Mouse (Mus musculus) kidney, adult 18-20 months (tissue): ENCODE data around the gene Hist1h2bh.
A peak's percentile ranks its signal among the peaks of the same experiment; 100 is the strongest.
"Not testable (repeated sequence)": the region's sequence is repeated elsewhere in the genome, so short reads cannot be mapped to it uniquely, and the experiment has no call there.

Experiments
- DNase-seq: peaks from one replicate; pipeline ENCODE4 v3.0.0; 2021

Hist1h2bh gene

DNA sequence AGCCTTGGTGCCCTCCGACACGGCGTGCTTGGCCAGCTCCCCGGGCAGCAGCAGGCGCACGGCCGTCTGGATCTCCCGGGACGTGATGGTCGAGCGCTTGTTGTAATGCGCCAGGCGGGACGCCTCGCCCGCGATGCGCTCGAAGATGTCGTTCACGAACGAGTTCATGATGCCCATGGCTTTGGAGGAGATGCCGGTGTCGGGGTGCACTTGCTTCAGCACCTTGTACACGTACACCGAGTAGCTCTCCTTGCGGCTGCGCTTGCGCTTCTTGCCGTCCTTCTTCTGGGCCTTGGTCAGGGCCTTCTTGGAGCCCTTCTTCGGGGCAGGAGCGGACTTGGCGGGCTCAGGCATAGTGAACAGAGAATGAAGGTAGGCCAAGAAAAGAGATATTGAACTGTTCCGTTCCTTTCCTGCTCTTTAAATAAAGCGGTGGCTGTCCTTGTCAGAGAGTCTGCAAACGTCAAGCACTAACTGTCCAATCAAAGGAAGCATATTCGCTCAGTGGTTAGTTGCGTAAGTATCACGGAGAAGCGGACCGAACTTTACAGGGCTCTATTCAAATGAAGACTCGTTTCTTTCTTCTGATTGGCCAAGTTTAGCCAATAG lies at the start of gene Hist1h2bh:
Hist1h2bh (minus strand) TSS at position 394 of the 609 bp plus-strand sequence.
- DNase-seq = peak; percentile 55

DNA sequence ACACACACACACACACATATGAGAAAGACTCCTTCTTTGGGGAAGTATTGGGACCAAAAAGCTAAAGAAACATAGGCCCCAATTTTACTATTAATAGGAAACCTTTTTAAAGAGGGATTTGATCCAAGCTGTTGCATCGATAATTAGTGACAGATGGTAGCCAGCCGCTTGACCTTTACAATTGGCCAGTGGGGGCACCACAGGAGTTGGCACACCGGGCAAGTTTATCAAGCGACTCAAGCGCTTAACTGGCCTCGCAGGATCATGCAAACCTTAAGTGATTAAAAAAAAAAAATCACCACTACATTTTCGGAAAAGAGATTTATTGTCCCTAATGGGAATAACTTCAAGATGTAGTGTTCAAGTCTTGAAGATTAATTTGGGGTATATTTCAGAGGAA lies 49.4 kb upstream of the Hist1h2bh start:
- DNase-seq = no peak

DNA sequence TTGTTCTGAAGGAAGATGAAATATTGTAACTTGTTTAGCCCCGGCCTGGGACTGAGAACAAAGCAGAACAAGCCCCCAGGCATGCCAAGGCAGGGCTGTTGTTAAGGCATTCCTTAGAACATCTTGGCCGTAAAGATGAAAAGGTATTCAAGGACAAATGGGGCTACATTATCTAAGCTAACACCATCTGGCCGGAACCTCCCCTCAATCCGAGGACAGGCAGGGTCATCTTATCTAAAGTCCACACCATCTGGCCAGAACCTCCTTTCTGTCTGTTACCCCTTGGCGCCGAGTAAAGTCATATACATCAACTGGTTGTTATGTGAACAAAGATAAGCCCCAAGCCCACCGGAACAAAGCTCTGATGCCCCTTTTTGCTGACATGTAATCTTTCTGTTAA lies 48.7 kb upstream of the Hist1h2bh start:
- not testable (repeated sequence) for DNase-seq

DNA sequence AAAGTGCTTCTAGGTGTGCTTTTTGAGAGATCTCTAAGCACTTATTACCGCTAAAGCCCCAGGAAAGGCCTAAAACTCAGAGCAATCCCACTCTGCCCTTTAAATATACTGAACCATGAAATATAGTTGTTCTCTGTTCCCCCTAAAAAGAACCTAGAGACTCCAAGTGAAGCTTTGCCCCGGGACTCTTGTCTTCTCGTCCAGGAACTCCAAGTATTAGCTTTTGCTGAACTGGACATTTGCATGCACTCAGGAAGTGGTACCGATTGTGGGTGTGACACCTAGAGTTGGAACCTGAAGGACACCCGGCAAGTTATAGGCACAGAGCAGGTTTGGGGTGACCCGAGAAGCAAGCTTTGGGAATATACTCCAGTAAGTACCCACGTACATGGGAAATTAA lies 48.0 kb upstream of the Hist1h2bh start:
- DNase-seq = no peak

DNA sequence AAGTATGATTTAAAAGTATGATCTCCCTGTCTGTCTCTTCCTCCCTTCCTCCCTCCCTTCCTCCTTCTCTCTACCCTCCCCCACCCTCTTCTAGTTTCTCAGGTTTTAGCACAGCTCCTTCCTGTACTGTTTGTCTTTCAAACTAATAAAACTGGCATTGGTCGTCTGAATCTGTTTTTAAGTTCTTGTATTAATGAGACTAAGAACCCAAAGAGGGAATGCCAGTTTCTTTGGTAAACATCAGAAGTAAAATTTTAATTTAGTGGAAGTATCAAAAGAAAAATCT lies 43.7 kb upstream of the Hist1h2bh start:
- no peak for DNase-seq

DNA sequence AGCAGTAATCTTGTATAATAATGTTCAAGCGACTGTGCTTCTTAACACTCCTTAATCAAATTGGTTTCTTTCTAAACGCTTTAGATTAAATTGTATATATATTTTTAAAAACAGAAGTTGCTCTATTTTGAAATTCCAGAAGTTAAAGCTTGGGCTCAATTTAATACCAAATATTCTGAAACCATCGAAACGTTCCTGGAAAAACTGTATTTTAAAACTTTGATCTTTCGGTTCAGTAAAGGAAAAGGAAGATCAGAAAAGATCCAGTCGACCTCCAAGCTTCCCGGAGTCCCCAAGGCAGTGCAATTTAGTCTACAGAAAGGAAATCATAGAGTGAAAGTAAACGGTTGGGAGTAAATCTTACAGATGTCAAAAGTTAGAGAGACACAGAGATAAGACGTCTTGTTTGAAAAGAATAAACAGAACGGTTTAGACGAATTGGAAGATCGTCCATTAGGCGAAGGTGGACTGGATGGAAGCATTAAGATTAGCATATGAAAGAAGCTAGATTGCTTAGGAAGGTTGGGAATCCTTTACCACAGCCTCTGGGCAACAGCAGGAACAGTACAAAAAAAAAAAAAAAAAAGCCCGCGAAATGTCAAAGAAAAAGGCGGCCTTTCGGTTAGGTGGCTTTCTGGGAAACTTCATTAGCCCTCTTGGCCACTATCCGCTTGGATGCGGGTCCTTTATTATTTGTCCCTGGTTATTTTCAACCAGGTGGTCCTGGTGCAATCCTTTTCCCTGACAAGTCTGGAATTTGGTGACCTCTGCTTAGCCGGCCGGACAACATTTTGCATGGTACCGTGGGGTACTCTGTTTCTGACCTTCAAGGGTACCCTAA lies 43.1 kb upstream of the Hist1h2bh start:
- DNase-seq = no peak

DNA sequence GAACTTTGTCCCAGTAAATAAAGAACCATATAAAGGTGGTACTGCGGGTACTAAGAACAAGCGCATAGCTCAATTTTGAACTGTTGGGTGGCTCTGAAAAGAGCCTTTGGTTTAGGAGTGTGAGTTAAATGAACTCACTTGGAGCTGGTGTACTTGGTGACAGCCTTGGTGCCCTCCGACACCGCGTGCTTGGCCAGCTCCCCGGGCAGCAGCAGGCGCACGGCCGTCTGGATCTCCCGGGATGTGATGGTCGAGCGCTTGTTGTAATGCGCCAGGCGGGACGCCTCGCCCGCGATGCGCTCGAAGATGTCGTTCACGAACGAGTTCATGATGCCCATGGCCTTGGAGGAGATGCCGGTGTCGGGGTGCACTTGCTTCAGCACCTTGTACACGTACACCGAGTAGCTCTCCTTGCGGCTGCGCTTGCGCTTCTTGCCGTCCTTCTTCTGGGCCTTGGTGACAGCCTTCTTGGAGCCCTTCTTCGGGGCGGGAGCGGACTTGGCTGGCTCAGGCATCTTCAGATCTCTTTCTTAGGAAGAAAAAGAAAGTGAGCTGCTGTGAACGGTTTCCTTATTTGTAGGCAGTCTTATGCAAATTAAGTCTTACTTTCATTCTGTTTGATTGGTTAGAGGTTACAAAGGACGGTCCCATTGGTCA lies 42.4 kb upstream of the Hist1h2bh start:
- DNase-seq = peak; percentile 65

DNA sequence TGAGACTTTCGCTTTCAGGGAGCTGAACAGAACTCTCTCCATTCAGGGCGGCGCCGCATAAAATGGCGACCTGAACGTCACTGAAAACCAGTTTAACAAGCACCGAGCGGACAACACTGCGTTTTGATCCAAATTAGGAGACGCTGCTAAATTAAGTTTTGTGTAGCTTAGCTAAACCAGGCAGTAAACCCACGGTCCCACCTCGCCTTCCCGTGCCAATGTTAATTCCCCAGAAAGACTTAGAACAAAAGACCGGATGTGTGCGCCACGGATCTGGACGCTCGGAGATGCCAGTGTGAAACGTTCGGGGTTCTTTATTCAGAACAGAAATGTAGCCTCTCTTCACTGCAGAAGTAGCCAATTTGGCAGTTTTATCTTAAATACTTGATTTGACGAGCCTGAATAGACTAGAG lies 41.8 kb upstream of the Hist1h2bh start:
- peak; percentile 68 for DNase-seq

DNA sequence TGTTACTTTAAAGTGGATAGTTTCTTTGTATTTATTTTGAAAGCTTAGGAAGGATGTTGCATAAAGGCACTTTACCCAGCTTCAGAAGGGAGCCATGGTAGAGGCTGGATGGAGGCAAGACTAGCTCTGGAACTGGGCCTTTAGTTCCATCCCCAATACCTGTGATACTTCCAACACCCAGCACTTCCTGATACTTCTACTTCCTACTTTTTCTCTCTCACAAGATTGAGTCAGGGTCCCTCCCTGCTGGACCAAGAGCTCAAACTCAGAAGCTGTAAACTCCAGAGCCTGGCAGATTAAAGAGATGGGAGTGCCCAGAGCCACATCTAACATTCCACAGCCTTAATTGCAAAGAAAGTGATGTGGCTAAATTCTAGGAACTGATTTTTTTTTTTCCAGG lies 41.1 kb upstream of the Hist1h2bh start:
- no peak for DNase-seq

DNA sequence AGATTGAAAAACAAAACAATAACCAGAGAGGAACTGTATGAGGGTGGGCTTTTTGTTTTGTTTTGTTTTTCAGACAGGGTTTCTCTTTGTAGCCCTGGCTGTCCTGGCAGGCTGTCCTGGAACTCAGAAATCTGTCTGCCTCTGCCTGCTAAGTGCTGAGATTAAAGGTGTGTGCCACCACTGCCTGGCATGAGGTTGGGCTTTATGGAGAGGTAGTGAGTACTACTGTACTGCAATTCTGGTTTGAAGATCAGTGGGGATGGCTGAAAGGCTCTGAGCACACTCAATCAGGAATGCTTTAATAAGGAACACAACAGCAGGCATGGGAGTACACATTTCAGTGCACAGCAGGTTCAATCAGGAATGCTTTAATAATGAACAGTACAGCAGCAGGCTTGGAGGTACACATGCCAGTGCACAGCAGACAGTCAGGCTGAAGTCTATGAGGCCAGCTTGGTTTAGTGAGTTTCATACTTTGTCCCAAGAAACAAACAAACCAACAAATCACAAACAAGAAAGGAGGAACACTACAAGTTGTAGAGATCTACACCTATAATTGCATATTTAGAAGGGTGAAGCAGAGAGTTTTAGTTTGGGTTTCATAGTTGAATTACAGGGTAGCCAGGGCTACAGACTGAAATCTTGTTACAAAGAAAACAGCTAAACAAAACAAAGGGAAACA lies 40.3 kb upstream of the Hist1h2bh start:
- no peak for DNase-seq

DNA sequence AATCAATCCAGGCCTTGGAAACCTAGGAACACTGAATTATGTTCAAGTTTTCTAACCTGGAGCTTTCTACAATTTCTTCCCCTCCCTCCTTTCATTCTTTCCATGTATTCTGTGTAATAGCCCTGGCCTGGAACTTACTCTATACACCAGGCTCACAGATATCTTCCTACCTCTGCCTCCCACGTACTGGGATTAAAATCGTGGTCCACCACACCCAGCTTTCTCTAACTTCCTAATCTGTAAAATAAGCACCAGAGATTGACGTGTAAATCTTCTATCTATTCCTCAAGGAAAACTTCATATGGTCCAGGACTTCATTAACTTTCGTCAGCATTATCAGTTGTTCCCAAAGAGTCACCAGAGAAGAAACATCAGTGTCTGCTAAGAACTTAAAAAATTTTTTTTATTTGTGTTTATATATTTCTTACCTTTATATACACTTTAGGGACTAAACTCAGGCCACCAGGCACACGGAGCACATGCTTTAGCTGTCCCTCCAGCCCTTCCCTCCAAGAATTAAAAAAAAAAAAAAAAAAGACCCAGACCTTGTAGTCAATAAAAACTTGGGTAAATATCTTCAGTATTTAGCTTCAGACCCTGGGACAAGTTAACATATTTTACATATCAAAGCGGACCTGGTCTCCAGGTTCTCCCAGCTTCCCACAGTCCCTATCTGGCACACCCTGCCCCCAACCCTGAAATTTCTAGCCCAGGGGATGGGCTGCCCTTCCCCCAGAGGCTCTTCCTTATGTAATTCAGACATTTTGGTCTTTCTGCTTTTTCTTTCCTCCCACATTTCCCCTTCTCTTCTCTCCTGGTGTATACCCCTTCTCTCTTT lies 39.2 kb upstream of the Hist1h2bh start:
- DNase-seq = no peak

DNA sequence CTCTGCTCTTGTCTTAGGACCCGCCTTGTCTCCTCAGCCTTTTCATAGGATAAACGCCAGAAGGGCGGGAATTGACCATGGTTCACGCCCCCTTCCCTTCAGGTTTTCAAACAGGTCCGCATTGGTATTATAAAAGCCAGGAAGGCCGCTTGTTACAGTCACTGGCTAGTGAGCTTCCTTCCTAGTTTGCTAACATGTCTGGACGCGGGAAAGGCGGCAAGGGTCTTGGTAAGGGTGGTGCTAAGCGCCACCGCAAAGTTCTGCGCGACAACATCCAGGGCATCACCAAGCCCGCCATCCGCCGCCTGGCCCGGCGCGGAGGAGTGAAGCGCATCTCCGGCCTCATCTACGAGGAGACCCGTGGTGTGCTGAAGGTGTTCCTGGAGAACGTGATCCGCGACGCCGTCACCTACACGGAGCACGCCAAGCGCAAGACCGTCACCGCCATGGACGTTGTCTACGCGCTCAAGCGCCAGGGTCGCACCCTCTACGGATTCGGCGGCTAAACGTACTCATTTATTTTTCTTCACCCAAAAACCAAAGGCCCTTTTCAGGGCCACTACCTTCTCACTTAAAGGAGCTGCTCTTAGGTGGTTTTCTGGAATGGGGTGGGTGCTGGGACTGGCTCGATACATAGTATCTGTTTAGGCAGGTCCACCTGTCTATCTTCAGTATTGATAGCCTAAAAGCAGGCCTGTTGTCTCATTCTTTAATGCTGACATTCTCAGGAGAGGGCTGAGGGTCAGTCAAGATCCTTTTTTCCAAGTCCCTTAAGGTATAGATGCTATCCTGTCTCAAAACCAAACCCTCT lies 38.4 kb upstream of the Hist1h2bh start, which contains the start of gene Hist1h4d:
Hist1h4d (plus strand) TSS at position 191 of the 811 bp plus-strand sequence.
- peak; percentile 95 for DNase-seq

DNA sequence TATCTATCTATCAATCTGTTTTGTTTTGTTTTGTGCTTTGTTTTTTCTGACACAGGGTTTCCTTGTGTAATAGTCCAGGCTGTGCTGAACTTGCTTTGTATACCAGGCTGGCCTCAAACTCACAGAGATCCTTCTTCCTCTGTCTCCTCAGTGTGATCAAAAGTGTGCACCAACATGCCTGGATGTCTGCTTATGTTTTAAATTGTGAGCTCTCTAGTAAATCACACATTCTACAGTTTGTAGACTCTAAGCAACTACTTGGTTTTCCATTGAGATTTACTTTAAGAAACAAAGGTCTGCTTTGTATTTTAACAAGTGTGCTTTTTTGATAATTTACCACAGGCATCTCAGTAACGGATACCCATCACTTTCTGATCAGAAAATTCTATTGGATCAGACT lies 34.6 kb upstream of the Hist1h2bh start:
- no peak for DNase-seq

DNA sequence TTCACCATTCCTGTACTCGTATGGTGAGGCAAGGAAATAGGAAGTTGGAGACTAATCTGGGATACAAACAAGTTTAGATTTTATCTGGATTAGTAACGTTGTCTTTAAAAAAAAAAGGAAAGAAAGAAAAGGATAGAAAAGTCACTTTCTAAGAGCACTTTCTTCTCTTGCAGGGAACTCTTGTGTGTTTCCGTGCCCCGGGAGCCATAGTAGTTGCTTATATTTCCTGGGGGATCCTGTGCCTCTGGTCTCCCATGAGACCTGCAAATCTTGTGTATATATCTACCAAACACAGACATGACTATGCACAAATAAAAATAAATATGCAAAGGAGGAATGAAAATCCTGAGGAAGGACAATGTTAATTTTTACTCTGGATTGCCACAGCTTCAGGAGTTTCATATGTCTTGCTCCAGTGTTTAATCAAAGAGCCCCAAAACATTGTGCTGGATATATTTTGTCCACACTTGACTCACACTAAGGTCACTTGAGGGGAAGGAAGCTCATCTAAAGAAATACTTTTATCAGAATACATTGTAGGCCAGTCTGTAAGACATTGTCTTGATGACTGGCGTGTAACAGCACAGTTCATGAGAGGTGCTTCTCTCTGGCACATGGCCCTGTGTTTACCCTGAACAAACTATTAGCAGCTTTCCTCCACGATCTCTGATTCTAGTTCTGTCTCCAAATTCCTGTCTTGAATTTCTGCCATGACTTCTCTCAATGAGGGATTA lies 33.9 kb upstream of the Hist1h2bh start:
- DNase-seq = no peak

DNA sequence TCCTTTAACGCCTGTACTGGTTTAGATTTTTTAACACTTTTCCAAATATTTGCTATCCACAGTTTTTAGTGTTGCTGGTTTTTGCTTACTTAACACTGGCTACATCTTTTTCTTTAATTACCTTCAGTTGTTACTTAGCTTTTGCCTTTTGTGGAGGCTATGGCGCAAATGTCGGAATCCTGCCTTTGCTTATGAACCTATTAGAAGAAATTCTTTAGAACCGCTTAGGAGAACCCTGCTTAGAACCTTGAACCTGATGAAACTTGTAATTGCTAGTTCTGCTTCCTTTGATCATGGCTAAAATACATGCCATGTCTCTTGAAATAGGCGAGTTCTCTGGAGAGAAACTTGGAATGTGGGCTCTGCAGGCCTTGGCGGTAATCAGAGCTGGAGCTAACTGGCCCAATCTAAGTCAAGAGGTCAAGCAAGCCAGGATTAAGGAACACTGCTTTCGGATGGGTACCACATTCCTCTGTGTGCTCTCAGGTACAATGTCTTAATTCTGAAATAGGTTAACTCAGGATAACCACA lies 33.2 kb upstream of the Hist1h2bh start:
- DNase-seq = no peak

DNA sequence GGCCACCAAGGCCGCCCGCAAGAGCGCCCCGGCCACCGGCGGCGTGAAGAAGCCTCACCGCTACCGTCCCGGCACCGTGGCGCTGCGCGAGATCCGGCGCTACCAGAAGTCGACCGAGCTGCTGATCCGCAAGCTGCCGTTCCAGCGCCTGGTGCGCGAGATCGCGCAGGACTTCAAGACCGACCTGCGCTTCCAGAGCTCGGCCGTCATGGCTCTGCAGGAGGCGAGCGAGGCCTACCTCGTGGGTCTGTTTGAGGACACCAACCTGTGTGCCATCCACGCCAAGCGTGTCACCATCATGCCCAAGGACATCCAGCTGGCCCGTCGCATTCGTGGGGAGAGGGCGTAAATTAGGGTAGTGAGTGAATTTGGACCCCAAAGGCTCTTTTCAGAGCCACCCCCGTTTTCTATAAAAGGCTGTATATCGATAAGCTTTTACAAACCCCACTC lies 32.7 kb upstream of the Hist1h2bh start:
- not testable (repeated sequence) for DNase-seq

DNA sequence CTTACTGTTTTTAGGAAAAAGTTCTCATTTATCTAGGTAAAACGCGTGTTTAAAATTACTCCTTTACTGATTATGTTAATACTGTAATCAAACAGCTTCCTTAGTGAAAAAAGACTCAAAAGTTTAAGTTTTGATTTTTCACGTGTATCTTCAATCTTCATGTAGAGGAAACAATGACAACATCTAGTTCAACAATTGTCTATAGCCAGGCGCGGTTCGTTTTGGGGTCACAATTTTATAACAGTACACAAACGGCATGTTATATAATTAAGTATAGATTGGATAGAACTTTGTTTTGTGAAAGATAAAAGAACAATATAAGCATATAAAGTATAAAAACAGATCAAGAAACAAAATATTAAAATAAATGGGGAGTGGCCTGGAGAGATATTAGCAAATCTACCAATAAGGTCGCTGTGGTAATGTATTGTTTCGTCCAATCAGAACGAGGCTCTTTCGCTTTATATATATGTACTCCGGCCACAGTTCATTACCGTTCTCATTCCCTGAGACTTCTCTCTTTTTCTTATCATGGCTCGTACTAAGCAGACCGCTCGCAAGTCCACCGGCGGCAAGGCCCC lies 32.2 kb upstream of the Hist1h2bh start, which contains the start of gene Hist1h3d:
Hist1h3d (plus strand) TSS at position 493 of the 581 bp plus-strand sequence.
- DNase-seq = peak; percentile 17

DNA sequence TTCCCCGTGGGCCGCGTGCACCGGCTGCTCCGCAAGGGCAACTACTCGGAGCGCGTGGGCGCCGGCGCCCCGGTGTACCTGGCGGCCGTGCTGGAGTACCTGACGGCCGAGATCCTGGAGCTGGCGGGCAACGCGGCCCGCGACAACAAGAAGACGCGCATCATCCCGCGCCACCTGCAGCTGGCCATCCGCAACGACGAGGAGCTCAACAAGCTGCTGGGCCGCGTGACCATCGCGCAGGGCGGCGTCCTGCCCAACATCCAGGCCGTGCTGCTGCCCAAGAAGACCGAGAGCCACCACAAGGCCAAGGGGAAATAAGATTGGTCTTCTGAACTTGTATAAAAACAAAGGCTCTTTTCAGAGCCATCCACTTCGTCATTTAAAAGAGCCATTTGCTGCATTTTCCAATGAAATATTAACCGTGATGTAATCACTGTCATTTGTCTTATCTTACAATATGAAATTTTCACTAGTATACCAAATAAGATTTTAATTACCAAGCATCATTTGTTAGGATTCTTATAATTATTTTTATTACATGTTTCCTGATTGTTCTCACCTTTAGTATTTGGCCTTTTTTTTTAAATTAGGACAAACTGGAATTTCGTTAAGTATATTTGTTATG lies 31.5 kb upstream of the Hist1h2bh start:
- DNase-seq = not testable (repeated sequence)

DNA sequence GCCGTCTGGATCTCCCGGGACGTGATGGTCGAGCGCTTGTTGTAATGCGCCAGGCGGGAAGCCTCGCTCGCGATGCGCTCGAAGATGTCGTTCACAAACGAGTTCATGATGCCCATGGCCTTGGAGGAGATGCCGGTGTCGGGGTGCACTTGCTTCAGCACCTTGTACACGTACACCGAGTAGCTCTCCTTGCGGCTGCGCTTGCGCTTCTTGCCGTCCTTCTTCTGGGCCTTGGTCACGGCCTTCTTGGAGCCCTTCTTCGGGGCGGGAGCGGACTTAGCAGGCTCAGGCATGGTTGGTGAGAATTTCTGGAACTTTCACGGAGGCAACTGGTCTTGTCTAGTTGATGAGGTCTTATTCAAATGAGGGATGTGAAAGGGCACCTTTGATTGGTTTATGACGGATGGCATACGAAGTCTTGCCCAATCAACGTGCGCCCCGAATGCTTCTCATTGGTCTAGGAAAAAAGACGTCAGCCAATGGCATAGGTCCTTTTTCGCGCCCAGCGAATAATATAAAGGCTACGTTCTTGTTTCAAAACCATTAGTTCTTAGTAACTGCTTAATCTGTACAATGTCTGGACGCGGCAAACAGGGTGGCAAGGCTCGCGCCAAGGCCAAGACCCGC lies 30.8 kb upstream of the Hist1h2bh start, which contains the start of the genes Hist1h2bf and Hist1h2ad:
Hist1h2bf (minus strand) TSS at position 299 of the 627 bp plus-strand sequence.
Hist1h2ad (plus strand) TSS at position 484 of the 627 bp plus-strand sequence.
- peak; percentile 68 for DNase-seq
